Mouse (Mus musculus) MEL-GATA-1-ER (cell line): ENCODE measurements around the gene Csnk1g1.

Experiments
- DNase-seq: peaks from one replicate; pipeline ENCODE4 v3.0.0-alpha.2; 2012; ENCODE audit warnings: low read depth; ENCODE audit errors: extremely low read depth

Gene Csnk1g1

GRCm38 (mm10) chr9:65995603-65996376, 87.1 kb downstream of the Csnk1g1 start:
- DNase-seq: no peak

GRCm38 (mm10) chr9:65998965-65999364, 90.2 kb downstream of the Csnk1g1 start:
- DNase-seq: no peak

GRCm38 (mm10) chr9:66004380-66004779, 95.7 kb downstream of the Csnk1g1 start:
- DNase-seq: peak; percentile 26

GRCm38 (mm10) chr9:66007603-66008202, 99.0 kb downstream of the Csnk1g1 start:
- no peak for DNase-seq

- no peak for DNase-seq
Measured at GRCm38 (mm10) chr9:66020601-66021000, 111.9 kb downstream of the Csnk1g1 start.

- no peak for DNase-seq
Measured at GRCm38 (mm10) chr9:66038082-66038481, 129.4 kb downstream of the Csnk1g1 start.

- no peak for DNase-seq
Measured at GRCm38 (mm10) chr9:66038581-66038980, 129.9 kb downstream of the Csnk1g1 start.

GRCm38 (mm10) chr9:66039290-66039689, 130.6 kb downstream of the Csnk1g1 start:
- DNase-seq: no peak

GRCm38 (mm10) chr9:66040801-66041200, 132.1 kb downstream of the Csnk1g1 start:
- no peak for DNase-seq

GRCm38 (mm10) chr9:66042331-66042730, 133.6 kb downstream of the Csnk1g1 start:
- DNase-seq: no peak

GRCm38 (mm10) chr9:66043241-66043640, 134.5 kb downstream of the Csnk1g1 start:
- DNase-seq: no peak

GRCm38 (mm10) chr9:66049931-66050601, 141.3 kb downstream of the Csnk1g1 start:
- no peak for DNase-seq

GRCm38 (mm10) chr9:66051493-66051892, 142.8 kb downstream of the Csnk1g1 start:
- DNase-seq: no peak

GRCm38 (mm10) chr9:66052731-66053130, 144.0 kb downstream of the Csnk1g1 start:
- DNase-seq: no peak

- no peak for DNase-seq
Measured at GRCm38 (mm10) chr9:66053620-66054019, 144.9 kb downstream of the Csnk1g1 start.

GRCm38 (mm10) chr9:66059583-66060307, 151.0 kb downstream of the Csnk1g1 start, which contains the start of gene Ppib:
Gene Ppib, plus strand, starts transcription at chr9:66060222.
- DNase-seq: peak; percentile 91

GRCm38 (mm10) chr9:66060308-66060647, 151.6 kb downstream of the Csnk1g1 start:
- DNase-seq: no peak

- DNase-seq: peak; percentile 9
Measured at GRCm38 (mm10) chr9:66060986-66061385, 152.3 kb downstream of the Csnk1g1 start.

GRCm38 (mm10) chr9:66061656-66062055, 152.9 kb downstream of the Csnk1g1 start:
- DNase-seq: no peak

- no peak for DNase-seq
Measured at GRCm38 (mm10) chr9:66063446-66063845, 154.7 kb downstream of the Csnk1g1 start.

- no peak for DNase-seq
Measured at GRCm38 (mm10) chr9:66064316-66064715, 155.6 kb downstream of the Csnk1g1 start.

- DNase-seq: no peak
Measured at GRCm38 (mm10) chr9:66066791-66067190, 158.1 kb downstream of the Csnk1g1 start.
